Mouse (Mus musculus) CH12.LX (cell line): Measurements from ENCODE around the gene Mas1. TPM values are rescaled to one million over a fixed set of nuclear protein-coding genes. Genes with fewer than 3 reads are reported as not detected.

Experiments used
- DNase-seq: peaks from one replicate; pipeline ENCODE4 v3.0.0-alpha.2; 2013; ENCODE audit errors: extremely low read depth
- H3K27ac ChIP-seq: 2 replicates; pipeline ENCODE4 v1.5.1; 2012; ENCODE audit warnings: low read depth, mild to moderate bottlenecking, control low read depth, moderate library complexity; ENCODE audit not compliant: insufficient read depth
- H3K27me3 ChIP-seq: replicated peaks from 2 replicates; pipeline ENCODE3; 2012; ENCODE audit warnings: inconsistent platforms
- H3K36me3 ChIP-seq, 2 experiments: replicated peaks in 1 of 2; 2 replicates each; pipeline versions ENCODE3 to v1.6.1; 2012; ENCODE audit warnings: inconsistent platforms in 1 of 2, low read length in 1 of 2, mild to moderate bottlenecking in 1 of 2, mixed read lengths in 1 of 2, moderate library complexity in 1 of 2; ENCODE audit not compliant: control insufficient read depth in 1 of 2, insufficient read depth in 1 of 2
- H3K4me1 ChIP-seq, 2 experiments: 2 replicates each; pipeline ENCODE4 v1.6.1; 2012; ENCODE audit warnings: inconsistent platforms in 1 of 2, moderate library complexity in 1 of 2; ENCODE audit not compliant: insufficient read depth in 2 of 2, control insufficient read depth in 1 of 2
- H3K4me2 ChIP-seq: 2 replicates; pipeline ENCODE4 v1.6.1; 2012; ENCODE audit warnings: low read depth, mild to moderate bottlenecking, control low read depth; ENCODE audit not compliant: poor library complexity, insufficient read depth, severe bottlenecking
- H3K4me3 ChIP-seq, 3 experiments: fragments of 150-350 bp in 1 of 3; sonication (generic) in 1 of 3; replicated peaks in 1 of 3; 2 replicates each; pipeline versions ENCODE3 to v1.5.1; 2011 to 2012; ENCODE audit warnings: low read depth in 2 of 3, low read length in 2 of 3, mild to moderate bottlenecking in 2 of 3, moderate library complexity in 2 of 3, control low read depth in 1 of 3, improper control_type of control experiment in 1 of 3, inconsistent platforms in 1 of 3, mixed read lengths in 1 of 3; ENCODE audit not compliant: poor library complexity in 1 of 3
- H3K79me2 ChIP-seq: replicated peaks from 2 replicates; pipeline ENCODE4 v1.6.1; 2012; ENCODE audit warnings: mild to moderate bottlenecking, moderate library complexity; ENCODE audit not compliant: control insufficient read depth, poor library complexity, insufficient read depth, severe bottlenecking; ENCODE audit errors: extremely low read depth
- H3K9ac ChIP-seq: 2 replicates; pipeline ENCODE4 v1.6.1; 2012; ENCODE audit warnings: low read depth, mild to moderate bottlenecking, control low read depth, moderate library complexity; ENCODE audit not compliant: insufficient read depth
- H3K9me3 ChIP-seq: replicated peaks from 2 replicates; pipeline ENCODE3; 2012; ENCODE audit warnings: low read length, inconsistent platforms, mixed read lengths
- BHLHE40 ChIP-seq: IDR thresholded peaks from 2 replicates; pipeline ENCODE4 v1.6.1; 2011; ENCODE audit warnings: mild to moderate bottlenecking, low read depth, low read length, improper control_type of control experiment
- CTCF ChIP-seq, 2 experiments: IDR thresholded peaks in 1 of 2; conservative IDR thresholded peaks in 1 of 2; 2 replicates each; pipeline ENCODE4 v1.5.1; 2011 to 2012; ENCODE audit warnings: low read depth in 2 of 2, low read length in 2 of 2, improper control_type of control experiment in 1 of 2, inconsistent platforms in 1 of 2, mild to moderate bottlenecking in 1 of 2, moderate library complexity in 1 of 2
- E2F4 ChIP-seq: IDR thresholded peaks from 2 replicates; pipeline ENCODE4 v1.6.1; 2011; ENCODE audit warnings: low read depth, low read length, improper control_type of control experiment; ENCODE audit not compliant: insufficient replicate concordance
- ETS1 ChIP-seq: conservative IDR thresholded peaks from 2 replicates; pipeline ENCODE4 v1.6.1; 2012; ENCODE audit warnings: low read depth, mild to moderate bottlenecking, inconsistent platforms, low read length, improper control_type of control experiment, moderate library complexity
- GABPA ChIP-seq: IDR thresholded peaks from 2 replicates; pipeline ENCODE4 v1.6.1; 2012; ENCODE audit warnings: low read depth, low read length, improper control_type of control experiment, inconsistent platforms; ENCODE audit not compliant: insufficient replicate concordance
- IRF4 ChIP-seq: IDR thresholded peaks from 2 replicates; pipeline ENCODE4 v1.6.1; 2014; ENCODE audit warnings: low read depth, mild to moderate bottlenecking, inconsistent platforms, low read length, improper control_type of control experiment
- JUN ChIP-seq: IDR thresholded peaks from 2 replicates; pipeline ENCODE4 v1.6.1; 2011; ENCODE audit warnings: low read depth, mild to moderate bottlenecking, low read length, improper control_type of control experiment, moderate library complexity; ENCODE audit not compliant: insufficient read depth
- JUND ChIP-seq: conservative IDR thresholded peaks from 2 replicates; pipeline ENCODE4 v1.6.1; 2011; ENCODE audit warnings: low read depth, low read length, improper control_type of control experiment
- MAFK ChIP-seq: IDR thresholded peaks from 2 replicates; pipeline ENCODE4 v1.6.1; 2011; ENCODE audit warnings: low read length, improper control_type of control experiment; ENCODE audit not compliant: insufficient replicate concordance
- MYC ChIP-seq: IDR thresholded peaks from 2 replicates; pipeline ENCODE4 v1.6.1; 2011; ENCODE audit warnings: low read depth, mild to moderate bottlenecking, improper control_type of control experiment, low read length
- NELFE ChIP-seq: IDR thresholded peaks from 2 replicates; pipeline ENCODE4 v1.6.1; 2011; ENCODE audit warnings: low read depth, low read length, improper control_type of control experiment
- PAX5 ChIP-seq: IDR thresholded peaks from 2 replicates; pipeline ENCODE4 v1.6.1; 2012; ENCODE audit warnings: low read length, inconsistent platforms, mixed read lengths
- POLR2A ChIP-seq: IDR thresholded peaks from 2 replicates; pipeline ENCODE4 v1.6.1; 2011; ENCODE audit warnings: low read depth, mild to moderate bottlenecking, improper control_type of control experiment, low read length
- RAD21 ChIP-seq: IDR thresholded peaks from 2 replicates; pipeline ENCODE4 v1.6.1; 2011; ENCODE audit warnings: low read depth, mild to moderate bottlenecking, low read length, improper control_type of control experiment, moderate library complexity
- RCOR1 ChIP-seq: conservative IDR thresholded peaks from 2 replicates; pipeline ENCODE4 v1.6.1; 2012; ENCODE audit warnings: low read depth, mild to moderate bottlenecking, inconsistent platforms, low read length, improper control_type of control experiment
- SIN3A ChIP-seq: IDR thresholded peaks from 2 replicates; pipeline ENCODE4 v1.6.1; 2012; ENCODE audit warnings: low read length, improper control_type of control experiment, inconsistent platforms
- SMC3 ChIP-seq: IDR thresholded peaks from 2 replicates; pipeline ENCODE4 v1.6.1; 2011; ENCODE audit warnings: low read depth, low read length, improper control_type of control experiment
- TCF12 ChIP-seq: IDR thresholded peaks from 2 replicates; pipeline ENCODE4 v1.6.1; 2014; ENCODE audit warnings: low read depth, mild to moderate bottlenecking, inconsistent platforms, low read length, improper control_type of control experiment
- USF1 ChIP-seq: IDR thresholded peaks from 2 replicates; pipeline ENCODE4 v1.6.1; 2014; ENCODE audit warnings: low read depth, mild to moderate bottlenecking, inconsistent platforms, low read length, improper control_type of control experiment
- USF2 ChIP-seq: conservative IDR thresholded peaks from 2 replicates; pipeline ENCODE4 v1.6.1; 2011; ENCODE audit warnings: low read depth, low read length, improper control_type of control experiment
- ZC3H11A ChIP-seq: IDR thresholded peaks from 2 replicates; pipeline ENCODE4 v1.6.1; 2012; ENCODE audit warnings: low read depth, mild to moderate bottlenecking, inconsistent platforms, low read length, improper control_type of control experiment
- ZMIZ1 ChIP-seq: IDR thresholded peaks from 2 replicates; pipeline ENCODE4 v1.6.1; 2012; ENCODE audit warnings: low read depth, mild to moderate bottlenecking, inconsistent platforms, low read length, improper control_type of control experiment
- dilution Hi-C: fragments of 300-500 bp; cut with MboI; formaldehyde crosslinking; loops from 2 replicates; pipeline ENCODE4 v1.14.3; 2020; ENCODE audit warnings: low sequenced_read_pairs; ENCODE audit not compliant: extremely low pct_unique_long_range_greater_than_20kb, extremely low pct_ligation_motif_present
- in situ Hi-C: fragments of 300-500 bp; cut with MboI; formaldehyde crosslinking; loops from 3 replicates; pipeline ENCODE4 v1.14.3; 2019; ENCODE audit warnings: low sequenced_read_pairs, low pct_ligation_motif_present, low pct_unique_long_range_greater_than_20kb, mixed read lengths
- polyA plus RNA-seq: library from polyadenylated mRNA; unstranded; fragments of >175 nt; gene quantifications from 2 replicates; pipeline ENCODE4 v1.2.1, GENCODE M21; 2012; ENCODE audit warnings: low read depth; ENCODE audit not compliant: insufficient read length
- total RNA-seq, 2 experiments: library from RNA; depleted of rRNA; stranded (reverse); fragments of 300-350 nt in 1 of 2; fragments of >200 nt in 1 of 2; gene quantifications; 2 replicates each; pipeline ENCODE4 v1.2.3; 2012 to 2014

Mas1 gene
- total and polyA plus RNA-seq, 3 experiments, result 0.19 TPM; not detected in 2

GRCm38 (mm10) chr17:12839475-12840267 lies 28.3 kb downstream of the Mas1 start:
- DNase-seq, result no peak
- H3K36me3 ChIP-seq, result no peaks in the 10 kb centered on the region
- H3K4me1 ChIP-seq, result no peaks in the 10 kb centered on the region
- no peaks in the 10 kb centered on the region for H3K9me3 ChIP-seq
- in situ Hi-C loops, result no loop called here
- no peak overlapping the region for H3K9ac ChIP-seq
- no peak overlapping the region for H3K4me3 ChIP-seq
- no peak overlapping the region for H3K27ac ChIP-seq
- no peak overlapping the region for H3K4me2 ChIP-seq
- dilution Hi-C loops, result no loop called here
- H3K27me3 ChIP-seq, result no peaks in the 10 kb centered on the region
- TF ChIP-seq NELFE (no peak), GABPA (no peak), BHLHE40 (no peak), USF1 (no peak), ZC3H11A (no peak), RAD21 (no peak), E2F4 (no peak), POLR2A (no peak), SIN3A (no peak), ETS1 (no peak), MAFK (no peak), TCF12 (no peak), USF2 (no peak)
- no peaks in the 10 kb centered on the region for H3K79me2 ChIP-seq

- Histone ChIP-seq H3K4me1 (no peaks in the 10 kb centered on the region), H3K9ac (no peak overlapping the region), H3K36me3 (no peaks in the 10 kb centered on the region), H3K9me3 (no peaks in the 10 kb centered on the region), H3K4me3 (no peak overlapping the region), H3K27me3 (no peaks in the 10 kb centered on the region), H3K27ac (no peak overlapping the region), H3K79me2 (no peaks in the 10 kb centered on the region), H3K4me2 (no peak overlapping the region)
- TF ChIP-seq IRF4 (no peak), ZMIZ1 (no peak), CTCF (conservative IDR thresholded peaks at IDR 0.05 in 1 of 2, IDR thresholded peaks at IDR 0.05 in 1 of 2; ENCODE audit: low read depth in 2 of 2, low read length in 2 of 2) (no peak), USF2 (no peak), RCOR1 (no peak), NELFE (no peak), E2F4 (no peak), GABPA (no peak), JUN (no peak), JUND (no peak), SIN3A (no peak), SMC3 (no peak), USF1 (no peak), PAX5 (no peak), MYC (no peak), MAFK (no peak)
- in situ Hi-C loops, result no loop called here
- dilution Hi-C loops, result no loop called here
- no peak for DNase-seq
Measured at GRCm38 (mm10) chr17:12835738-12836137, 32.2 kb downstream of the Mas1 start.
